Mouse (Mus musculus): ENCODE results near the gene Tmem186.

The Tmem186 gene

DNA sequence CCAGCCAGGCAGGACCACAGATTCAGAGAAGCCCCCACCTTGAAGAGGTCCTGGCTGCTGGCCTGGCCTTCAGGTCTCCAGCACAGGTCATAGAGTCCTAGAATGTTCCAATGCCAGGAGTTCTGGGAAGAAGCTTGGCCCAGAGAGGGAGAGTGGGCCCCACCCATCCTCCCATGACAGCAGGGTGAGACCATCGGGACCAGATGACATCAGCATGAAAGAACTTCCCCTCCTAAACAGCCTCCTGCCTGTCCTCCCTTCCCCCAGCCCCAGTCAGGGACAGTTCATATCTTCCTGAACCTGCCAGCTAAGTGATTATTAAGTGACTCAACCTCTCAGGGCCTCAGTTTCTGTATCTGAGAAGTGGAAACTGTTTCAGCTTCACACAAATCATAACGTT lies 28.9 kb upstream of the Tmem186 start:
- peak; percentile 72 to 82 for DNase-seq

DNA sequence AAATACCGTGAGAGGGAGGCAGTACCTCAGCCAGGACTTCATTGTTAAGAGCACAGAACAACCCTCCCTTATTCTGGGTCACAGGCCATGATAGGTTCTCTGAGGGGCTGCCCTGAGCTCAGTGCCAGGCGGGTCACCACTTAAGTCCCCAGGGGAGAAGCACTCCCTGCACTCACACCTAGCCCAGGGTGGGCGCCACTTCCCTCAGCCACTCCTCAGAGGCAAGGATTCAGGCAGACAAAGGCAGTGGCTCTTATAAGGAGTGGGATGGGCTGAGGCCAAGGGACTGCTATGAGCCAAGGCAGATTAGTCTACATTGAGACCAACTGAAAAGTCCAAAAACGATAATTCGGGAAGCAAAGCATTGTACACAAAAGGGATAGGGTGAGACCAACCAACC lies 27.9 kb upstream of the Tmem186 start:
- no peak for DNase-seq

DNA sequence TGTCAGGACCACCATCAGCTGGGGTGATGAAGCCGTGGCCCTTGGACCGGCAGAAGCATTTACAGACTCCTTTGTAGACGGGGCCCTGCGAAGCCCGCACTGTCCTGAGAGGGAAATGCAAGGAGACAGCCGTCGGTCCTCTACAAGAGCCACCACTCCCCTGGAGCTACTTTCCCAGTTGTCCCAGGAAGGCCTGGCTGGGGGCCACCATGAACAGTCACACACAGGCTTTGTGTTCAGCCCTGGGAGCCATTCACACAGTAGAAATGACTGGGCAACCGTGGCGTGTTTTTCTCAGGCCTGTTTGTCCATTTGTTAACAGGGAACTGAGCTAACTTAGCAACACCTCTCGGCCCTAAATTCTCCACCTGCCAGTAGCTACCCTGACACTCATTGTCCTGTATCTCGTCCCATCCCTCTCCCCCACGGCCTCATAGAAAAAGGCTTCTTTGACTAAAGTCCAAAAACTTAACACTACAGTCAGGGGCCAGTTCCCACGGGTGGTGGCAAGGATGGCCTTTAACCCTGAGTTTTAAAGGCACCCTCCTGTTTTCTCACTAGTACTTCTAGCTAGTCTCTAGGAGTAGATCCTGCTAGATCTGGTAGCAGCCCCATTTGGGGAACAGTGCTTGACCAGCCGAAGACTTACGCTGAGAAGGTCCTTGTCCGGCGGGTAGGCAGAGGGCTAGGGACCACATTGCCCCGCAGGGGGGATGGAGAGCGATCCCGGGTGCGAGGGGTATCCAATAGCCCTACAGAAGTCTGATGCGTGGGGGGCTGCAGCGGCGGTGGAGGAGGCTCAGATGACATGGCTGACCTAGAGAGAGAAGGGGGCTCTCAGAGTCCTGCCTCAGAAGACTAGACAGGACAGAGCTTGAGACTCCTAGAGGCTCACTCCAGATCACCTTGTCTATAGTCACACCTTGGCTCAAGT lies 26.4 kb upstream of the Tmem186 start:
- no peak for DNase-seq

DNA sequence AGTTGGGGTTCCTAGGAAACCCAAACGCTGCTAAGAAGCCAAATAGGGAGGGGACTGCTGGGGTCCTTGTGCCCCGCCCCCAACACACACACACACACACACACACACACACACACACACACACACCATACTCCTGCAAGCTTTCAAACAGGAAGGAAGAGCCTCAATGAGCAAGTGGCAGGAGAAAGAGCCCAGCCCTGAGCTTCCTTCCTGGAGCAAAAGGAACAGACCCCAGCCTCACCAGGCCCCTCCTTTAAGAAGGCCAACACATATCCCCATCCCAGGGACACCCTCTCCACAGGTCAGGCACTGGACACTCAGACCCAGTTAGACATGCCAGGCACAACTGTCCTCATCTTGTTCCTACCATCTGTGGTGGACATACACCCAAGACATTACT lies 25.5 kb upstream of the Tmem186 start:
- peak in 1 of 2 experiments; percentile 65 for DNase-seq

DNA sequence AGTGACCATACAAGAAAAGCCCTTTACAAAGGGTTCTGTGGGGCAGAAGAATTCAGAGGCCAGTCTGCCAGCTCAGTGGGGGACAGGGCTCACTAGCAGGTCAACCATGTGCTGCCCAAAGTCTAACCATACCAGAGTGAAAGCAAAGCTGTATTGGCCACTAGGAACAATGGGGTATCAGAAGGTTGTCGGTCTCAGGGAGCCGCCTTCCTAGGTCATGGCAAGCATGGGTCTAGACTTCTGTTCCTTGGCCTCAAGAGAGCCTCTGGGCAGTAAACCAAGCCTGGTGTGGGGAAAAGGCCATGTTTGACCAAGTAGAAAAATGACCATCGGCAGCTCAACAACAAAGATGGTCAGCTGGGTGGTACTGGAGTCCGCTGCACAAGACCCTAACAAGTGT lies 21.3 kb upstream of the Tmem186 start:
- DNase-seq = no peak

DNA sequence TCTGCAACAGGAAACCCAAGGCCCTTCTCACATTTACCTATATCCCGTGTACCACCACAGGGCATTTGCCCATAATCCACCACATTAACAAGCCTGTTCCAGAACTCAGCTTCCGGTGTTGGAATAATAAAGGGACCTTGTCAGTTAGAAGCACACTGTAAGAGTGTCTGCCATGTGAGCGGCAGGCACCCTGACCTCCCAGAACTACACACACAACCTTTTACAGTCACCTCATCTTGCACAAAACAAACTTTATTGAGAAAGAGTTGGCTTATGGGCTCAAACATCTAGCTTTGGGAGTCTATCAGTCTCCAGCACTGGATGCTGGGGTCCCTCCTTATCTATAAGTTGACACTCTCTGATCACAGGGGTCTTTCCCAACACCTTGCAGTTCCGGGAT lies 20.8 kb upstream of the Tmem186 start:
- DNase-seq = no peak

DNA sequence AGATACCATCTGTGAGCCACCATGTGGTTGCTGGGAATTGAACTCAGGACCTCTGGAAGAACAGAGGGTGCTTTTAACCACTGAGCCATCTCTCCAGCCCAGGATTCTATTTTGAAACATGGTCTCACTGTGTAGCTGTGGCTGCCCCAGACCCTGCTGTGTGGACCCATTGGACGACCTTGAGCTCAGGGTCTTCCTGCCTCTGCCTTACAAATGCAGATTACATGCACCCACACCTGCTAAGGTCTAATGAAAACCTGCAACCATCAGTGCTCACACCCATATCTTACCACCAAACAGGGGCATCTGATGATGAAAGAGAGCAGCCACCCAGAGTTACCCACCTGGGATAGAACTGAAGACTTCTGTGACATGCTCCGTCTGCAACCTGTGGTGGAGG lies 18.7 kb upstream of the Tmem186 start:
- no peak for DNase-seq

DNA sequence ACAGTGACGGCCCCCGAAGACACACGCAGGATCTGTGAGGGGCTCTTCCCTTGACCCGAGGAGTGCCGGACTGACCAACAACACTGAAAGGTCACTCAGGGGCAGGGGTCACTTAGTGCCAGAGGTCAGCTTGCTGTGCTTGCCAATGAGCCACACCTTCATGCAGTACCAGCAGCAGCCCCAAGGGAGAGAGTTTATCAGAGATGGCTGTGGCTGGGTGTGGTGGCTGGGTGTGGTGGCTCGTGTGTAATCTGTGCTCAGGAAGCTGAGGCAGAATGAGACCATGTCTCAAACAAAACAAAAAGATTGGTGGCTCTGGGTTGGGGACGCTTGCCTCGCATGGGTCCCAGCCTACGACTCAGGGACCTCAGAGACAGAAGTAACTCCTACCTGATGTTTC lies 18.1 kb upstream of the Tmem186 start:
- DNase-seq = no peak

DNA sequence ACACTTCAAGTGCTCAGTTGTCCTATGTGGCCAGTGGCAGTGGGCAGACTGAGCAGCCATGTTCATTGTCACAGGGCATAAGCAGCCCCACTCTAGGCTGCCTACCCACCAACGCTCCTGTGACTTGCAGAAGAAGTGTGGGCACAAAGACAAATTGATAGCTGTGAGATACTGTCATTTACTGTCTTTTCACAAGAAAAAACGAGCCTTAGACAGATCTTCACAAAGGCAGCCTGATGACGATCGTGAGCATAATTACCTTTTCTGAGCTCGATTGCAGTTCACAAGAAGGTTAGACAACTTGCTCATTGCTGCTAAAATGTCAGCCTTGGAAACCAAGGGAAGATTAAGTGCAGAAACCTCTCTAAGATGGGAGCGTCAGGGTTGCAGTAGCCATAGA lies 17.6 kb upstream of the Tmem186 start:
- no peak for DNase-seq

DNA sequence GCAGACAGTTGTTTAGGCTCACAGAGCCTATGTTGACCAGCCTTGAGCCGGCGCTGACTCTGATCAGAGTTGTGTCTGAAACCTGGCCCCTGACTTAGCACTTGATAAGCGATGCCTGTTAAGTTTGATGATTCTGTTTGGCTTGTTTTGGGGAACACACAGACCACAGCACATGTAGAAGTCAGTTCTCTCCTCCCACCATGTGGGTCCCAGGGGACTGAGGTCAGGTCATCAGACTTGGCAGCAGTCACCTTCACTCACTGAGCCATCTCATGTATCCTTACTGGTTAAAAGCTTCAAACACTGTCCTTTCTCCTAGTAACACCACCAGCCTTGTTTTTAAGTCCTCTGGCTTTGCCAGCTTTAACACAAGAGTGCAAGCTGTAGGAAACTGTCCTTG lies 12.5 kb upstream of the Tmem186 start:
- no peak for DNase-seq

DNA sequence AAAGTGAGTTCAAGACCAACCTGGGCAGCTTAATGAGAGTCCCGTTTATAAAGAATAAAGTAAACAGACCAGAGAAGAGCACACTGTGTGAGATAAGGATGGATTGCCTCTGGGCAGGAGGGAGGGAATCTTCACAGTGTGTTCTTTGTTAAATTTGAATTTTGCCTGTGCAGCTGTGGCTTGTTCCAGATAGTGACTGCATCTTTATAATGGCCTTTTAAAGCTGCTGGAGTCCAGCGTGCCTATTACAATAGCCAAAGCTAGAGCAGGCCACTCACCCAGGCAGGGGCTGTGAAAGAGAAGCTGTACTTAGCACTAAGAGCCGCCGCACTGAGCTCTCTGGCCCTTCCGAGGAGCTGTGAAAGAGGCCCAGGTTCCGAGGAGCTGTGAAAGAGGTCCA lies 8.0 kb upstream of the Tmem186 start:
- DNase-seq = no peak

DNA sequence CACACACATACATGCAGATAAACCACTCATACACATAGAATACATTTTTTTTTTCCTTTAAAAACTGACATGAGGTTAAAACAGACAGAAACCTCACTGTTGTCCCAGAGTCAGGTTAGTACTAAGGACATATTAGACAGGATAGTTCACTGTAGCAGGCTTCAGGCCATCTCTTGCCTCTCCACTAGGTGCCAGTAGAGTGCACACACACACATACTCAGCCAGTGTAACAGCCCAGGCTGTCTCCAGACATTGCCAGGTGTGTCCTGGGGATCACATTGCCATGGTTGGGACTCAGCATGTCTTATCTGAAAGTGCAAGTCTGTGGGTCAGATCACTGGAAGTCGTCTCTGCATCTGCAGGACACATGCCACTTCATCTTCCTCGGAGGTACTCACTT lies 6.3 kb upstream of the Tmem186 start:
- DNase-seq = peak in 1 of 2 experiments; percentile 56

DNA sequence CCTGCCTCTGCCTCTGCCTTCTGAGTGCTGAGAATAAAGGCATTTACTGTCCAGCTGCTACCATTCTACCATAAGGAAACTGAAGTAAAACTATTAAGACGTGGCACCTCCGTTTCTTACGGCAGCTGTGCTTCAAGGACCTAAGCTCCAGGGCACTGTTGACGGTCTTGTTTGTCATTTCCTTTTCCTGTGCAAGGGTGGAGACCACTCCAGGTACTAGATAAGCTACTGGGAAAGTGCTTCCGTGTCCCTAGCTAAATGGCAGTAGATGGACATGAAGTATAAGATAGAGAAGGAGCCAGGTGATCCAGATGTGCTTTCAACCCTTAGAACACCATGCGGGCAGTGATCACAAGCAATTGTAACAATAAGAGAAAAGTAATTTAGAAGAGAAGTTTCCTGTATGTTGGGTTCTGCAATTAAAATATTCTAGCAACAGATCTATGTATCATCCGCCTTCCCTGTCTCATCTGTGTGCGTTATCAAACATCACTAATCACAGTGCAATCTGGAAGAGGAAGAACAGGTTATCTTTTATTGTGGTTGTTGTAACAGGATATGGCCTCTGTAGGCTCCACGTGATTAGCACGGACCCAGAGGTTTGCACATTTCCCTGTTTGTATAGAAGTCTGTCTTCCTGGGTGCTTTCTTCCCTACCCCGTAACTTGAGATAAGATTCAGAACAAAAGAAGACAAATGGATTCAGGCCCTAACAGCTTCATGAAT lies 2.1 kb upstream of the Tmem186 start:
- no peak for DNase-seq

DNA sequence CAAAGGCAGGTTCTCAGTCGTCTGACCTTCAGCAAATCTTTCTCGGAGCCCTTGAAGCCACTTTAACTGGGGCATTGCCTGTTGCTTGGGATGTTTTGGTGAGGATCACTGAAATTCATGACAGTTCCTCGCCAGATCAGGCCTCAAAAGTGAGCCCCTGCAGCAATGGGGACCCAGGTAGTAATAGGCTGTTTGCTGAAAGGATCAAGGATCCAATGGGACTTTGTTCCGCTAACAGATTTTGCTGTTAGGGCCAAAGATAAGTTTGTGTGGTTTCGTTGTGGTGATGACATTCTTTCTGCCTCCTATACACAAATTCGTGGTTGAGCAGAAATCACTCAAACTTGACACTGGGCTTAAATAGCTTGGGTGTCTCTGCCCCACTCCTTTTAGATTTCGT lies 619 bp upstream of the Tmem186 start:
- DNase-seq = no peak

DNA sequence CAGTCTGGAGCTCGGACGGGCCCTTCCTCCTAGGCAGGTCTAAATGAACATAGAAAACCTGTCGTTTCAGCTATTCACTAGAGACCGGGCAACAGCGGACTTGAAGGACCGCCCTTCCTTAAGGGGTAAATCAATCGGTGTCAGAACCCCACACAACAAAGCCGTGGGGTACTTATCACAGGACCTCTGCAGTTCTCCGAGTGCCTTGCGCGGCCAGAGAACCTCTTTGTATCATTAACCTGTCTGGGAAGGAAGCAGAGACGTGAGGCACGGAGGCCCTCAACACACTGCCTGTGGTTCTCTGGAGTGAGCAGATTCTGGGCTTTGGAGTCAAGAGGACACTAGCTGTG lies 670 bp downstream of the Tmem186 start:
- DNase-seq = no peak

DNA sequence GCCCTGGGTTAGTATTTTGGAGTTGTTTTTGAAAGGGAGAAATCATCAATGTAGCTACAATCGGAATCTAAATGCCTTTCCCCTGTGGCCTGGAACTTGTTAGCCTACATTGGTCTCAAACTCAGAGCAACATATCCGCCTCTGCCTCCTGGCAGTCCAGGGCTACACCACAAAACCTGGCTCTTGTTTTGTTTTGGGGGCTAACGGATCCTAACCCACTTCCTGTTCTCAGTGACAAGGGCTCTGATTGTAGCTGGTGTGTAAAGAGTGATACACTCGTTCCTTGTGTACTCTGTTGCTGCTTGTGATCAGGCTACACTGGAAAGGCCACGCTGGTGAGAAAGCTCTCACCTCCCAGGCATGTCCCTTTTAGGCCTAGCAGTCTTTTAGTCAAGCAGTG lies 6.1 kb downstream of the Tmem186 start:
- DNase-seq = no peak

DNA sequence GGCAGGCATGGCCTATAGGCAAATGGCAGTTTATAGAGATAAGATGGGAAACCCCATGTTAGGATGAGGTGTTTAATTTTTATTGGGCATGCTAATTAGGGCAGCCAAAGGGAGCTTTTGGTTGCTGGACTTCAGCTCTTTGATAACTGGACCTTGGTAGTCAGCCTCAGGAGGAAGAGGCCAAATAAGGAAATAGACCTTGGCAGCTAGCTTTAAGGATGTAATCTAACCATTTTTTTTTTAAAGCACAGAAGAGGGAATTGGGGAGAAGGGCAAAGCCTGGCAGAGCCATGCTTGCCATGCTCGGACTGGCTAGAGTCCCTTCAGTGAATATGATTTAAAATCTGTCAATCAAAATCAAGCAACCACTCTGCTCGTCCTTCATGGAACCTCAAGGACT lies 7.1 kb downstream of the Tmem186 start:
- DNase-seq = no peak

DNA sequence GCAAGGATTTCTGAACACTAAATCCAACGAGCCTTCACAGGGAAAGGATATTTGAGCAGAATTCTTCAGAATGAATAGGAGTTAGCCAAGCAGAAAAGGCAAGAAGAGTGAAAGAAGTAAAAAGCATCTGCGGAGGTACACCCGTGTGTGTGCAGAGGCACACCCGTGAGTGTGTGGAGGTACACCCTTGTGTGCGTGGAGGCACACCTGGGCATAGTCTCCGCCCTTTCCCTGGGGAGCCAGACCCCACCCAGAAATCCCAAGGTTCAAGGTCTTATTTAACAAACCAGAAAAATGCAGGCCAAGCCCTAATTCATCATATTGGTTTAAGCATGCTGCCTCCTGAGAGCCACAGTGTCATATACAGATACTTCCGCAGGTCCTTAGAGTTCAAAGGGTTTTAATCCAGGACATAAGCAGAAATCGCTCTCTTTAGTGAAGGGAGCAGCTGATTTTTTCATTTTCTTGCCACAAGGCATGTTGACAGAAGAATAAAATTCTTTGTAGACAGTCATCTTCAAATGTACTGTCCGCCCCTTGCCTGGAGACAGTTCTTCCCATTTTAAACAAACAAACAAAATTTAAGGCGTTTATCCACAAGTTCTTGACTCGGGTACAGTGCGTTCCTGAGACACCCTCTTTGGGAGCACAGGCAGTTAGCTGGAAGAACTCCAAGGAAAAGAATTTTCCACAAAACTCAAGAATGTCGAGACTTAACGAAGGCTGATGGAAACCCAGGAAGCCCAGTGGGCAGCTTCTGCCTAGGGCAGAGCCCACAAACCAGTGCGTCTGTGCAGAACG lies 17.0 kb downstream of the Tmem186 start:
- DNase-seq = no peak

DNA sequence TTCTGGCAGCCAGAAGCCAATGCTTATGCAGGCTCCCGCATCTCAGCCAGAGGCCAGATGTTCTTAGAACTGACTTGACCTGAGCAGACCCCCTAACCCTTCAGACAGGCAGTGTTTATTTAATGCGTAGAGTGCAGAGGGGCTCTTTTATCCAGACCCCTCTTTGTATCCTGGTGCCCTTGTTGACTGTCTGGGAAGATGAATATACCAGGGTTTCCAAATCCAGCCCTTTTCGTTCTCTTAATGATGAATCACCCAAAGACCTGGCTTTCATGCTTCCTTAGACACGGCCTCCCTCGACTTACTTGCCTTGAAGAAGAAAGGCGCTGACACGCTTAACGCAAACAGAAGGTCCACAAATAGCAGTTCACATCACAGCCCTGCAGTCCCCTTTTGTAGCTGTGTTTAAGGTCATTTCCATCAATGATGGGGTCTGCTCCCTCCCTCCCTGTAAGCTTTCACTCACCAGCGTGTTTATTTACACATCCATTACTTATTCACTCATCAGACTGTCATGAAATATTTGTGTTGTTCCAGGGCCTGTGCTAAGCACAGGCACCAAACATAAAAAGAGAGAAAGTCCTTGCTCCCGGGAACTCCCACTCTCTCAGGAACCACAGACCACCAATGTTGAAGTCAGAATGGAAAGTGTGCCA lies 17.7 kb downstream of the Tmem186 start:
- DNase-seq = no peak

DNA sequence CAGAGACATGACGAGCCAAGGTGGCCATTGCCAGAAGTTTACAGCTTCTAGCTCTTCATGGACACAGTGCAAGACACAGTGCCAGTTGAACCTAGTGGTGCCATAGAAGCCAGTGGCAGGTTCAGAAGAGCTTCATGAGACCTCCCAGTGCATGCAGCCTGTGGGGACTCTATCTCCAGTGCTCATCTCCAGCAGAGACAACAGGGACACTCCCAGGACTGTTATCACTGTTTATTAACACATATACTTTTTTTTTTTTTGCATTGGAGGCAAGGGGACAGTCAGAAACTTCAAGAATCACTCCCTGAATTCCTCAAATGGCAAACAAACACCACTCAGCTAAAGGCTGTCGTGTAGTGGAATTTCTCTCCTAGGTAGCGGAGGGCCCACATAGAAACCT lies 24.1 kb downstream of the Tmem186 start:
- no peak for DNase-seq

DNA sequence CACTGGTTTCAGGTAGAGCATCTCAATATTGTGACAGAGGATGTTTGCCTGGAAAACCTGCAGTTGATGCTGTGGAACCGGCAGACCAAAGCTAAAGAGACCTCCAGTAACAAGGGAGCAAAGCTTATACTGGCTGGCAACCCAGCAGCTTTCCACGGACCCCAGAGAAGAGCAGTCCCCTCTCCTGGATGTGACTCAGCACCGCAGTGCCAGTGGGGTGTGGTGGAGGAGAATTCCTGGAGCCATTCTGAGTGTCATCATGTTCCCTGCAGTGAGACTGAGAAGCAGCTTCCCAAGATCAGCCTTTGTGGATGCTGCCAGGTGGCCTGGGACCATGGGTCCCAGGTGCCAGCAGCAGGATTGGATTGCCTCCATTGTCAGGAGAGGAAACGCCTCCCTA lies 24.5 kb downstream of the Tmem186 start:
- DNase-seq = no peak

DNA sequence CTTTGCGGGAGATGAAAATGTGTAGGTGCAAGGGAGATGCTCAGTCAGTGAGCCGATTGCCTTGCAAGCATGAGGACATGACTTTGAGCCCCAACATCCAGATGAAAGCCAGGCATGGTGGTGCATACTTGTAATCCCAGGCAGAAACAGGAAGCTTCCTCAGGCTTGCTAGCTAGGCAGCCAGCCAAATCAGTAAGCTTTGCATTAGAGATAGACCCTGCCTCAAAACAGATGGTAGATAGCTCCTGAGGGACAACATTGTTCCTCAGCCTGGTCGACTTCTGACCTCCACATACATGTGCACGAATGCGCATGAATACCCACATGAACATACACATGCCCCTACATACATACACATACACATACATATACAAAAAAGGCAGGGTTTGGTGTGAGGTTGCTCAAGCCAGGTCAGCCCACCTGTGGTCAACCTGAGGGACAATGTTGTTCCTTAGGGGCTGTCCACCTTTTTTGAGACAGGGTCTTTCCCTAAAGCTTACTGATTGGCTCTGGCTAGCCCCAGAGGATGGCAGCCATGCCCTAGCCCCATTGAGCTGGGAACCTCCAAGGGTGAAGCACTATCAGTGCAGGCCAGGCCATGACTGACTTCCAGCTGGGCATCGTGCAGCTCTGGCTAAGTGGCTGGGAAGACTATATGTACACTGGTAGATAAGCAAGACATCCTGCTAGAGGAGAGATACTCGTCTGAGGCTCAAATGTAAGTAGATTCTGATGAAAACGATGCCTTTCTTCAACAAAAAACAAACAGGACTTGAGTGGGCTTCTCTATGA lies 25.1 kb downstream of the Tmem186 start:
- no peak for DNase-seq
